Mouse (Mus musculus) thymus, postnatal 0 days (tissue): ENCODE results near the gene Kcnab1. TPM values are rescaled to one million over a fixed set of nuclear protein-coding genes. Genes with fewer than 3 reads are reported as not detected.

Experiments used
- DNase-seq: peaks from one replicate; pipeline ENCODE4 v3.0.0-alpha.2; 2015; ENCODE audit warnings: low spot score
- polyA plus RNA-seq: library from polyadenylated mRNA; unstranded; fragments of >200 nt; fragmentation: Nextera tagmentation; extraction: Ambion mirVana; gene quantifications from 2 replicates; pipeline ENCODE4 v1.2.1, GENCODE M21; 2015

The Kcnab1 gene
- polyA plus RNA-seq, 1 experiment from 2014 or later = 0.96 TPM

GRCm38 (mm10) chr3:65203361-65204117 is 94.4 kb downstream of the Kcnab1 start:
- DNase-seq = no peak

GRCm38 (mm10) chr3:65204356-65205075 is 95.3 kb downstream of the Kcnab1 start:
- no peak for DNase-seq

- DNase-seq = no peak
Measured at GRCm38 (mm10) chr3:65205539-65206020, 96.4 kb downstream of the Kcnab1 start.

- DNase-seq = no peak
Measured at GRCm38 (mm10) chr3:65213725-65214124, 104.5 kb downstream of the Kcnab1 start.

- DNase-seq = no peak
Measured at GRCm38 (mm10) chr3:65214635-65215034, 105.5 kb downstream of the Kcnab1 start.

- DNase-seq = no peak
Measured at GRCm38 (mm10) chr3:65217673-65218579, 108.7 kb downstream of the Kcnab1 start.

GRCm38 (mm10) chr3:65220287-65220686 is 111.1 kb downstream of the Kcnab1 start:
- DNase-seq = no peak

- no peak for DNase-seq
Measured at GRCm38 (mm10) chr3:65223635-65224034, 114.5 kb downstream of the Kcnab1 start.

- no peak for DNase-seq
Measured at GRCm38 (mm10) chr3:65230978-65231377, 121.8 kb downstream of the Kcnab1 start.

- DNase-seq = no peak
Measured at GRCm38 (mm10) chr3:65231419-65232090, 122.4 kb downstream of the Kcnab1 start.

GRCm38 (mm10) chr3:65249023-65249422 is 139.8 kb downstream of the Kcnab1 start:
- no peak for DNase-seq

GRCm38 (mm10) chr3:65260521-65260920 is 151.3 kb downstream of the Kcnab1 start:
- no peak for DNase-seq

- DNase-seq = no peak
Measured at GRCm38 (mm10) chr3:65262506-65263422, 153.6 kb downstream of the Kcnab1 start.

- DNase-seq = no peak
Measured at GRCm38 (mm10) chr3:65273317-65273716, 164.1 kb downstream of the Kcnab1 start.

- no peak for DNase-seq
Measured at GRCm38 (mm10) chr3:65277777-65278176, 168.6 kb downstream of the Kcnab1 start.

- no peak for DNase-seq
Measured at GRCm38 (mm10) chr3:65283366-65283765, 174.2 kb downstream of the Kcnab1 start.

GRCm38 (mm10) chr3:65288994-65289393 is 179.8 kb downstream of the Kcnab1 start:
- no peak for DNase-seq

- DNase-seq = no peak
Measured at GRCm38 (mm10) chr3:65296996-65297395, 187.8 kb downstream of the Kcnab1 start.

- no peak for DNase-seq
Measured at GRCm38 (mm10) chr3:65299205-65299604, 190.0 kb downstream of the Kcnab1 start.

- DNase-seq = no peak
Measured at GRCm38 (mm10) chr3:65301531-65301930, 192.3 kb downstream of the Kcnab1 start.
